Mouse (Mus musculus) MEL (cell line): ENCODE results near the gene Mrgprg. TPM values are rescaled to one million over a fixed set of nuclear protein-coding genes. Genes with fewer than 3 reads are reported as not detected.

Source experiments
- DNase-seq: peaks from one replicate; pipeline ENCODE4 v3.0.0; 2011; ENCODE audit warnings: low read depth, low spot score
- H3K27ac ChIP-seq: 2 replicates; pipeline ENCODE4 v1.5.1; 2012; ENCODE audit warnings: low read depth, mild to moderate bottlenecking, control low read depth, low read length, moderate library complexity; ENCODE audit not compliant: control insufficient read depth
- H3K27me3 ChIP-seq, 2 experiments: fragments of 150-350 bp in 1 of 2; sonication (generic) in 1 of 2; 2 replicates each; pipeline ENCODE4 v1.6.1; 2012; ENCODE audit warnings: low read length in 2 of 2, mild to moderate bottlenecking in 2 of 2, improper control_type of control experiment in 1 of 2, moderate library complexity in 1 of 2; ENCODE audit not compliant: insufficient read depth in 2 of 2, control insufficient read depth in 1 of 2
- H3K36me3 ChIP-seq, 2 experiments: 2 replicates each; pipeline ENCODE4 v1.6.1; 2012 to 2014; ENCODE audit warnings: low read length in 2 of 2, improper control_type of control experiment in 1 of 2, inconsistent platforms in 1 of 2, mild to moderate bottlenecking in 1 of 2; ENCODE audit not compliant: insufficient read depth in 2 of 2, control insufficient read depth in 1 of 2
- H3K4me1 ChIP-seq, 2 experiments: fragments of 150-350 bp in 1 of 2; sonication (generic) in 1 of 2; 2 replicates each; pipeline ENCODE4 v1.6.1; 2012; ENCODE audit warnings: low read length in 2 of 2, improper control_type of control experiment in 1 of 2, mild to moderate bottlenecking in 1 of 2; ENCODE audit not compliant: insufficient read depth in 2 of 2, control insufficient read depth in 1 of 2
- H3K4me3 ChIP-seq, 2 experiments: fragments of 150-350 bp in 1 of 2; sonication (generic) in 1 of 2; 2 replicates each; pipeline ENCODE4 v1.5.1; 2012; ENCODE audit warnings: low read depth in 2 of 2, low read length in 2 of 2, mild to moderate bottlenecking in 2 of 2, moderate library complexity in 2 of 2, control low read depth in 1 of 2, improper control_type of control experiment in 1 of 2; ENCODE audit not compliant: control insufficient read depth in 1 of 2, insufficient read depth in 1 of 2
- H3K79me2 ChIP-seq: 2 replicates; pipeline ENCODE4 v1.6.1; 2012; ENCODE audit warnings: mild to moderate bottlenecking, low read length, moderate library complexity; ENCODE audit not compliant: control insufficient read depth, poor library complexity, insufficient read depth
- H3K9ac ChIP-seq: 2 replicates; pipeline ENCODE4 v1.6.1; 2012; ENCODE audit warnings: low read depth, mild to moderate bottlenecking, control low read depth, low read length, moderate library complexity; ENCODE audit not compliant: control insufficient read depth, poor library complexity, severe bottlenecking
- H3K9me3 ChIP-seq: fragments of 150-350 bp; sonication (generic); replicated peaks from 2 replicates; pipeline ENCODE4 v1.6.1; 2012; ENCODE audit warnings: mild to moderate bottlenecking, low read length, improper control_type of control experiment, moderate library complexity; ENCODE audit not compliant: insufficient read depth
- BHLHE40 ChIP-seq: IDR thresholded peaks from 2 replicates; pipeline ENCODE4 v1.6.1; 2012; ENCODE audit warnings: low read depth, mild to moderate bottlenecking, inconsistent platforms, low read length, improper control_type of control experiment, borderline replicate concordance
- CHD1 ChIP-seq: IDR thresholded peaks from 2 replicates; pipeline ENCODE4 v1.6.1; 2012; ENCODE audit warnings: low read depth, mild to moderate bottlenecking, inconsistent platforms, low read length, improper control_type of control experiment
- CHD2 ChIP-seq: IDR thresholded peaks from 2 replicates; pipeline ENCODE4 v1.6.1; 2011; ENCODE audit warnings: low read length, improper control_type of control experiment
- CTCF ChIP-seq, 3 experiments: IDR thresholded peaks in 2 of 3; conservative IDR thresholded peaks in 1 of 3; 2 replicates each; pipeline ENCODE4 v1.5.1; 2011 to 2012; ENCODE audit warnings: low read length in 3 of 3, low read depth in 2 of 3, mild to moderate bottlenecking in 2 of 3, improper control_type of control experiment in 1 of 3, inconsistent platforms in 1 of 3, mixed read lengths in 1 of 3, moderate library complexity in 1 of 3; ENCODE audit not compliant: control insufficient read depth in 1 of 3, insufficient read depth in 1 of 3, poor library complexity in 1 of 3, severe bottlenecking in 1 of 3
- E2F4 ChIP-seq: IDR thresholded peaks from 2 replicates; pipeline ENCODE4 v1.6.1; 2011; ENCODE audit warnings: low read depth, low read length, improper control_type of control experiment, borderline replicate concordance
- ELF1 ChIP-seq: IDR thresholded peaks from 2 replicates; pipeline ENCODE4 v1.6.1; 2014; ENCODE audit warnings: low read depth, mild to moderate bottlenecking, inconsistent platforms, low read length, improper control_type of control experiment, moderate library complexity
- ETS1 ChIP-seq: IDR thresholded peaks from 2 replicates; pipeline ENCODE4 v1.6.1; 2012; ENCODE audit warnings: low read depth, mild to moderate bottlenecking, inconsistent platforms, low read length, improper control_type of control experiment, moderate library complexity
- GABPA ChIP-seq: IDR thresholded peaks from 2 replicates; pipeline ENCODE4 v1.6.1; 2012; ENCODE audit warnings: low read depth, mild to moderate bottlenecking, inconsistent platforms, low read length, improper control_type of control experiment, moderate library complexity
- GATA1 ChIP-seq: IDR thresholded peaks from 2 replicates; pipeline ENCODE4 v1.6.1; 2011; ENCODE audit warnings: low read depth, low read length, improper control_type of control experiment
- HCFC1 ChIP-seq: IDR thresholded peaks from 2 replicates; pipeline ENCODE4 v1.6.1; 2012; ENCODE audit warnings: low read depth, mild to moderate bottlenecking, inconsistent platforms, low read length, improper control_type of control experiment, moderate library complexity
- JUND ChIP-seq: IDR thresholded peaks from 2 replicates; pipeline ENCODE4 v1.6.1; 2011; ENCODE audit warnings: low read depth, mild to moderate bottlenecking, improper control_type of control experiment, low read length
- MAFK ChIP-seq: IDR thresholded peaks from 2 replicates; pipeline ENCODE4 v1.6.1; 2011; ENCODE audit warnings: low read depth, mild to moderate bottlenecking, low read length, improper control_type of control experiment, borderline replicate concordance
- MAX ChIP-seq: IDR thresholded peaks from 2 replicates; pipeline ENCODE4 v1.6.1; 2011; ENCODE audit warnings: low read length, improper control_type of control experiment
- MAZ ChIP-seq: IDR thresholded peaks from 2 replicates; pipeline ENCODE4 v1.6.1; 2012; ENCODE audit warnings: low read depth, mild to moderate bottlenecking, inconsistent platforms, low read length, improper control_type of control experiment
- NELFE ChIP-seq: IDR thresholded peaks from 2 replicates; pipeline ENCODE4 v1.6.1; 2011; ENCODE audit warnings: low read depth, low read length, improper control_type of control experiment
- NRF1 ChIP-seq: IDR thresholded peaks from 2 replicates; pipeline ENCODE4 v1.6.1; 2014; ENCODE audit warnings: low read depth, mild to moderate bottlenecking, inconsistent platforms, low read length, improper control_type of control experiment, moderate library complexity; ENCODE audit not compliant: poor library complexity, insufficient read depth, severe bottlenecking
- POLR2A ChIP-seq, 2 experiments: IDR thresholded peaks; 2 replicates each; pipeline ENCODE4 v1.6.1; 2011 to 2012; ENCODE audit warnings: low read length in 2 of 2, mild to moderate bottlenecking in 2 of 2, control low read depth in 1 of 2, improper control_type of control experiment in 1 of 2, low read depth in 1 of 2, moderate library complexity in 1 of 2; ENCODE audit not compliant: control insufficient read depth in 1 of 2, insufficient read depth in 1 of 2, poor library complexity in 1 of 2
- POLR2AphosphoS2 ChIP-seq: IDR thresholded peaks from 2 replicates; pipeline ENCODE4 v1.6.1; 2011; ENCODE audit warnings: low read length, improper control_type of control experiment
- POLR2AphosphoS5 ChIP-seq: IDR thresholded peaks from 2 replicates; pipeline ENCODE4 v1.6.1; 2012; ENCODE audit warnings: low read depth, borderline replicate concordance, mild to moderate bottlenecking, inconsistent platforms, low read length, moderate library complexity, mixed read lengths
- SIN3A ChIP-seq: IDR thresholded peaks from 2 replicates; pipeline ENCODE4 v1.6.1; 2012; ENCODE audit warnings: low read length, improper control_type of control experiment, inconsistent platforms
- SMC3 ChIP-seq: IDR thresholded peaks from 2 replicates; pipeline ENCODE4 v1.6.1; 2011; ENCODE audit warnings: low read depth, low read length, improper control_type of control experiment
- TAL1 ChIP-seq: IDR thresholded peaks from 2 replicates; pipeline ENCODE4 v1.6.1; 2012; ENCODE audit warnings: mild to moderate bottlenecking, inconsistent platforms, low read length, moderate library complexity, mixed read lengths
- TBP ChIP-seq: IDR thresholded peaks from 2 replicates; pipeline ENCODE4 v1.8.0; 2011; ENCODE audit warnings: low read depth, low read length, improper control_type of control experiment
- TCF12 ChIP-seq: IDR thresholded peaks from 2 replicates; pipeline ENCODE4 v1.6.1; 2014; ENCODE audit warnings: low read depth, mild to moderate bottlenecking, inconsistent platforms, low read length, improper control_type of control experiment, moderate library complexity
- UBTF ChIP-seq: IDR thresholded peaks from 2 replicates; pipeline ENCODE4 v1.6.1; 2012; ENCODE audit warnings: low read depth, mild to moderate bottlenecking, inconsistent platforms, low read length, improper control_type of control experiment, moderate library complexity, borderline replicate concordance; ENCODE audit not compliant: insufficient read depth
- USF1 ChIP-seq: IDR thresholded peaks from 2 replicates; pipeline ENCODE4 v1.6.1; 2014; ENCODE audit warnings: low read depth, mild to moderate bottlenecking, inconsistent platforms, low read length, improper control_type of control experiment, moderate library complexity
- USF2 ChIP-seq, 2 experiments: IDR thresholded peaks; 2 replicates each; pipeline ENCODE4 v1.6.1; 2011 to 2012; ENCODE audit warnings: improper control_type of control experiment in 2 of 2, low read length in 2 of 2, borderline replicate concordance in 1 of 2, inconsistent platforms in 1 of 2, low read depth in 1 of 2, mild to moderate bottlenecking in 1 of 2; ENCODE audit not compliant: insufficient read depth in 1 of 2
- ZC3H11A ChIP-seq: IDR thresholded peaks from 2 replicates; pipeline ENCODE4 v1.6.1; 2012; ENCODE audit warnings: low read depth, mild to moderate bottlenecking, inconsistent platforms, low read length, improper control_type of control experiment
- ZKSCAN1 ChIP-seq: IDR thresholded peaks from 2 replicates; pipeline ENCODE4 v1.6.1; 2012; ENCODE audit warnings: low read depth, mild to moderate bottlenecking, inconsistent platforms, low read length, improper control_type of control experiment, moderate library complexity
- ZMIZ1 ChIP-seq: IDR thresholded peaks from 2 replicates; pipeline ENCODE4 v1.6.1; 2012; ENCODE audit warnings: low read depth, mild to moderate bottlenecking, inconsistent platforms, low read length, improper control_type of control experiment, moderate library complexity
- ZNF384 ChIP-seq: IDR thresholded peaks from 2 replicates; pipeline ENCODE4 v1.6.1; 2012; ENCODE audit warnings: low read depth, mild to moderate bottlenecking, inconsistent platforms, low read length, improper control_type of control experiment
- polyA plus RNA-seq, 2 experiments: library from polyadenylated mRNA; stranded (reverse) in 1 of 2; unstranded in 1 of 2; fragments of >175 nt in 1 of 2; fragments of >200 nt in 1 of 2; gene quantifications; 2 replicates each; pipeline versions ENCODE4 v1.2.1 to v1.2.4; 2012; ENCODE audit warnings: low replicate concordance in 2 of 2, low read depth in 1 of 2; ENCODE audit not compliant: insufficient read length in 2 of 2, insufficient read depth in 1 of 2, missing spikeins in 1 of 2
- total RNA-seq: library from RNA; depleted of rRNA; stranded (reverse); fragments of 300-350 nt; gene quantifications from 2 replicates; pipeline ENCODE4 v1.2.3, GENCODE M21; 2012

Gene Mrgprg
- total and polyA plus RNA-seq, 3 experiments = not detected

DNA sequence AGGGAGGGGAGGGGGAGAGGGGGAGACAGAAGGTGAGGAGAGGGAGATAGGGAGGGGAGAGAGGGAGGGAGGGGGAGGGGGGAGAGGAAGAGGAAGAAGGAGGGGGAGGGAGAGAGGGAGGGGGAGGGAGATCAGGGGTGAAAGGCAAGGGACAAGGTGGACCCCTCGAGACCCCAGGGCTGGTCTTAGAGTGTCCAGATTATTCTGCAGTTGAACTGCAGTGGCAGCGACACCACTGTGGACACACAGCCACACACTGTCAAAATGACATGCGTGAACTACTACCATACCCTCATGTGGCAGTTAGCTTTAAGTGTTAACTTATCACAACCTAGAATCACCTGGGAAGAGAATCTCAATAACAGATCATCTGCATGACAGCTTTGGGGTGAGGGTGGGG lies 17.7 kb downstream of the Mrgprg start:
- DNase-seq = no peak
- no peaks in the 10 kb centered on the region for H3K27me3 ChIP-seq

DNA sequence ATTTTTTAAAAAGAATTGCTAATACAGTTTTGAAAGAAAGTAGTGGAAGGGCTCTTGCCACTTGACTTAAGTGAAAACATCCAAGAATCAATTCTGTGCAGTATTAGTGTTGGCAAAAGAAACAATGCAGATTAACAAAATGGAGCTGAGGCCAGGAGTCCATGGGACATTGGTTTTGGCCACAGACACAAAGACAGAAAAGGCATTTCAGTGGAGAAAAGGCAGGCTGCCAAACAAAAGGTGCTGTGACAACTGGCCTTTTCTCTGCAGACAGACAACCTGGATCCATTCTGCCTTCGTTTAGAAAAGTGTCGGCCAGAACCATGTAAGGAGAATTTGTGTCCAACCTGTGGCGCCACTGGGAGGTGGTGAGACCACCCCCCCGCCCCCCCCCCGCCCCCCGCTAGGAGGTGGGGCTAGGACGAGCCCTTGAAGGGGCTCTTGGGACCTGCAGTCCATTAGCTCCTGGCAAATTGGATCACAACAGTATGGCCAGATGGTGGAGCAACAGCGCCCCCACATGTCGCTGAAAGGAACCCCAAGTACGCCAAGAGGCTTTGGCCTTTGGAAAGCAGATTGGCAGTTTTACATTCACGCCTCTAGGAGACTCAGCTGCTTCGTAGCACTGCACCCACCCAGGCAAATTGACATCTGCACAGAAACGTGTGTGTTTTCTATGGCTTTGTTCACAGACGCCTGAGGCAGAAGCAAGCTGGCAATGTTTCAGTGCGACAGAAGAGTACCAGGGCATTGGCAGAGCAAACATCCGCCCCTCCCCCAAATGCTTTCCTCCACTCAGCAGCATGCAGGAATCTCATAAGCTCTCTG lies 18.5 kb downstream of the Mrgprg start:
- Histone ChIP-seq H3K27me3 (no peaks in the 10 kb centered on the region), H3K36me3 (no peaks in the 10 kb centered on the region), H3K4me3 (no peak overlapping the region), H3K27ac (no peak overlapping the region), H3K4me1 (no peaks in the 10 kb centered on the region), H3K9ac (no peak overlapping the region), H3K9me3 (no peaks in the 10 kb centered on the region), H3K79me2 (no peaks in the 10 kb centered on the region)
- peak; percentile 77 for DNase-seq
- TF ChIP-seq NELFE (no peak), MAZ (no peak), ZKSCAN1 (no peak), CHD2 (no peak), SMC3 (peak; percentile 71), ZNF384 (no peak), BHLHE40 (no peak), POLR2AphosphoS2 (no peak), CTCF (IDR thresholded peaks at IDR 0.05 in 2 of 3, conservative IDR thresholded peaks at IDR 0.05 in 1 of 3; ENCODE audit: control insufficient read depth in 1 of 3, insufficient read depth in 1 of 3, low read depth in 2 of 3, low read length in 3 of 3, poor library complexity in 1 of 3, severe bottlenecking in 1 of 3) (peak; percentile 76 to 89 (median 85)), ELF1 (no peak), USF1 (no peak), MAFK (no peak), JUND (no peak), HCFC1 (no peak), CHD1 (no peak), UBTF (no peak), TCF12 (no peak), GATA1 (no peak), POLR2A (IDR thresholded peaks at IDR 0.05; ENCODE audit: control insufficient read depth in 1 of 2, insufficient read depth in 1 of 2, low read depth in 1 of 2, low read length in 2 of 2, poor library complexity in 1 of 2) (no peak), ZMIZ1 (no peak), USF2 (IDR thresholded peaks at IDR 0.05; ENCODE audit: borderline replicate concordance in 1 of 2, insufficient read depth in 1 of 2, low read depth in 1 of 2, low read length in 2 of 2) (no peak), ZC3H11A (peak; percentile 72), E2F4 (no peak)

More for the DNA sequence above, 17.7 kb downstream of the Mrgprg start:
- Histone ChIP-seq H3K79me2 (no peaks in the 10 kb centered on the region), H3K4me1 (no peaks in the 10 kb centered on the region), H3K27ac (no peak overlapping the region), H3K36me3 (no peaks in the 10 kb centered on the region), H3K9me3 (no peaks in the 10 kb centered on the region), H3K9ac (no peak overlapping the region)
- TF ChIP-seq ZC3H11A (no peak), POLR2AphosphoS5 (no peak), MAFK (no peak), GABPA (no peak), TCF12 (no peak), TAL1 (no peak), UBTF (no peak), MAX (no peak), ETS1 (no peak), CTCF (IDR thresholded peaks at IDR 0.05 in 2 of 3, conservative IDR thresholded peaks at IDR 0.05 in 1 of 3; ENCODE audit: control insufficient read depth in 1 of 3, insufficient read depth in 1 of 3, low read depth in 2 of 3, low read length in 3 of 3, poor library complexity in 1 of 3, severe bottlenecking in 1 of 3) (no peak), GATA1 (no peak), HCFC1 (no peak), JUND (no peak), SIN3A (no peak), TBP (no peak), NRF1 (no peak), CHD2 (no peak), E2F4 (no peak), SMC3 (no peak), ZMIZ1 (no peak)
- TF ChIP-seq, all 39 proteins: peak for 0
- no peak overlapping the region for H3K4me3 ChIP-seq
